Mouse (Mus musculus) liver, embryonic 11.5 days (tissue): ENCODE results near the gene Sbsn. TPM values are rescaled to one million over a fixed set of nuclear protein-coding genes. Genes with fewer than 3 reads are reported as not detected.
"Not testable (repeated sequence)": the region's sequence is repeated elsewhere in the genome, so short reads cannot be mapped to it uniquely, and the experiment has no call there.

Source experiments
- ATAC-seq: fragments of 200-750 bp; cut with Nextera tagmentation; replicated peaks from 2 replicates; pipeline ENCODE4 v1.8.0; 2017; ENCODE audit warnings: moderate number of reproducible peaks, mild to moderate bottlenecking, moderate TSS enrichment, moderate library complexity; ENCODE audit not compliant: low FRiP score
- DNase-seq: peaks from one replicate; pipeline ENCODE4 v3.0.0-alpha.2; 2017; ENCODE audit warnings: low spot score
- H3K27ac ChIP-seq: fragments of 300-500 bp; sonication (generic); 2 replicates; pipeline ENCODE4 v1.5.1; 2014; ENCODE audit warnings: mild to moderate bottlenecking, low read depth, low read length, control low read depth
- H3K27me3 ChIP-seq: fragments of 300-500 bp; sonication (generic); replicated peaks from 2 replicates; pipeline ENCODE4 v1.6.1; 2014; ENCODE audit warnings: low read length, mixed read lengths; ENCODE audit not compliant: control insufficient read depth, insufficient read depth
- H3K36me3 ChIP-seq: fragments of 300-500 bp; sonication (generic); 2 replicates; pipeline ENCODE4 v1.6.1; 2014; ENCODE audit warnings: mild to moderate bottlenecking, low read length, moderate library complexity, mixed read lengths; ENCODE audit not compliant: control insufficient read depth, insufficient read depth
- H3K4me1 ChIP-seq: fragments of 300-500 bp; sonication (generic); replicated peaks from 2 replicates; pipeline ENCODE4 v1.6.1; 2014; ENCODE audit warnings: low read length, mixed read lengths; ENCODE audit not compliant: control insufficient read depth, insufficient read depth
- H3K4me2 ChIP-seq: fragments of 300-500 bp; sonication (generic); 2 replicates; pipeline ENCODE4 v1.6.1; 2014; ENCODE audit warnings: mild to moderate bottlenecking, control low read depth, moderate library complexity
- H3K4me3 ChIP-seq: fragments of 300-500 bp; sonication (generic); 2 replicates; pipeline ENCODE4 v1.5.1; 2014; ENCODE audit warnings: low read depth, low read length, control low read depth
- H3K9ac ChIP-seq: fragments of 300-500 bp; sonication (generic); 2 replicates; pipeline ENCODE4 v1.6.1; 2014; ENCODE audit warnings: low read depth, low read length, control low read depth
- H3K9me3 ChIP-seq: fragments of 300-500 bp; sonication (generic); 2 replicates; pipeline ENCODE4 v1.6.1; 2016; ENCODE audit warnings: low read length, inconsistent platforms, mixed read lengths; ENCODE audit not compliant: control insufficient read depth
- WGBS: fragments of 180-500 bp; shearing (Covaris S2); extraction: QIAGEN DNeasy Blood & Tissue Kit; methylation state at CpG from one replicate; pipeline ENCODE4 v1.1.7; 2014; 5-methylcytosine and 5-hydroxymethylcytosine counted together
- polyA plus RNA-seq: library from polyadenylated mRNA; unstranded; fragments of >200 nt; fragmentation: Nextera tagmentation; extraction: Ambion mirVana; gene quantifications from 2 replicates; pipeline ENCODE4 v1.2.1, GENCODE M21; 2014

Gene Sbsn
- polyA plus RNA-seq, 1 experiment from 2014 or later: 0.07 TPM

DNA sequence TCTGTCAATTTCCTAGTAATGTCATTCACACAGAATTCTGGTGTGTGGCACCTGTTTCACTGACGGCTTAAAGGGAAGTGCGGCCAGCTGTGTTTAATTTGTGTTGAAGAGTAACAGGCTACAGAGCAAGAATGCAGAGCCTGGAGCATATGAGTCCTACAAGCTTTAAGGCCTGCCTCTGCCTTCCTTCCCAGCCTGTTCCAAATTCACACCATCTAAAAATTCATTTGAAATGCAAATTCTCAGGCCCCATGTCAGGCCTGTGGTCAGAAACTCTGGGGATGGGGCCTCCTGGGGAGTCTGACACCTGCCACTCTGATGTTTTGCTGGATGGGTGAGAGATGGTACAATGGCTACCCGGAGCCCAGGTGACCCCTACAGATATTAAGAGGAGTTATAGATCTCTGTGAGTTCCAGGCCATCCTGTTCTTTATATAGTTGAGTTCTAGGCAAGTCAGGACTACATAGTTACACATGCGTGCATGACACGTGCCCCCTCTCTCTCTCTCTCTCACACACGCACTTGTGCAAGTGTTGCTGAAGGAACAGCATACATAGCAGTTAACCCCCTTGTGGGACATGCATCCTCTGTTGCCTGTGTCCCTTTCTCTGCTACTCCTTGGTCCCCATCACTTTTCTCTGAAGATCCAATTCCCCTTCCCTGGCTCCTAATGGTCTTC is 27.9 kb upstream of the Sbsn start:
- Histone ChIP-seq H3K4me1 (peaks cover 8% of the 10 kb centered on the region), H3K36me3 (peaks cover 3% of the 10 kb centered on the region; the same call in 1 of the 2 replicates), H3K9ac (no peak overlapping the region), H3K9me3 (no peaks in the 10 kb centered on the region), H3K4me3 (no peak overlapping the region), H3K4me2 (no peak overlapping the region), H3K27ac (no peak overlapping the region), H3K27me3 (no peaks in the 10 kb centered on the region)
- no peak for DNase-seq
- no peak for ATAC-seq
- 64% methylated on average over 6 of the region's 6 CpGs for WGBS

DNA sequence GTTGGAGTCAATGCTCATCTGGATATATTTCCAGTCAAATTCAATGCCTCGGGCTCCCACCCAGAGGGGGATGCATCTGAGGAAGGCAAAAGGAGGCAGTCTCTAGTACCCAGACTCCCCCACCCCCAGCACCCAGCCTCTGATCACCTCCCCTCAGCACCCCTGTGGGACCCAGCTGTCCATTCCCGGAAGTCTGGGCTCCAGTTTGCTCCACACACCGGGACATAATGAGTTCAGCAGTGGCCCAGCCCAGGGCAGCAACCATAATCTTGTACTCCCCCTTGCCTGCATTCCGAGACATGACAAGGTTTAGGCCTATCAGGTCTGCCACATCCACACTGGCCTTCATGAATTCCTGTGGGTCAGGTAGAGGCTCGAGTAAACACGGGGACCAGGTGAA is 23.1 kb upstream of the Sbsn start:
- peak overlapping the region; percentile 93 for H3K4me2 ChIP-seq
- 71% methylated on average over 6 of the region's 6 CpGs for WGBS
- peak overlapping the region; percentile 92 for H3K9ac ChIP-seq
- H3K27ac ChIP-seq: no peak overlapping the region
- DNase-seq (no peak), ATAC-seq (no peak)
- peaks cover 10% of the 10 kb centered on the region; the same call in 1 of the 2 replicates for H3K36me3 ChIP-seq
- H3K4me1 ChIP-seq: peaks cover 17% of the 10 kb centered on the region
- H3K27me3 ChIP-seq: no peaks in the 10 kb centered on the region
- peak overlapping the region; percentile 89 for H3K4me3 ChIP-seq
- H3K9me3 ChIP-seq: no peaks in the 10 kb centered on the region

DNA sequence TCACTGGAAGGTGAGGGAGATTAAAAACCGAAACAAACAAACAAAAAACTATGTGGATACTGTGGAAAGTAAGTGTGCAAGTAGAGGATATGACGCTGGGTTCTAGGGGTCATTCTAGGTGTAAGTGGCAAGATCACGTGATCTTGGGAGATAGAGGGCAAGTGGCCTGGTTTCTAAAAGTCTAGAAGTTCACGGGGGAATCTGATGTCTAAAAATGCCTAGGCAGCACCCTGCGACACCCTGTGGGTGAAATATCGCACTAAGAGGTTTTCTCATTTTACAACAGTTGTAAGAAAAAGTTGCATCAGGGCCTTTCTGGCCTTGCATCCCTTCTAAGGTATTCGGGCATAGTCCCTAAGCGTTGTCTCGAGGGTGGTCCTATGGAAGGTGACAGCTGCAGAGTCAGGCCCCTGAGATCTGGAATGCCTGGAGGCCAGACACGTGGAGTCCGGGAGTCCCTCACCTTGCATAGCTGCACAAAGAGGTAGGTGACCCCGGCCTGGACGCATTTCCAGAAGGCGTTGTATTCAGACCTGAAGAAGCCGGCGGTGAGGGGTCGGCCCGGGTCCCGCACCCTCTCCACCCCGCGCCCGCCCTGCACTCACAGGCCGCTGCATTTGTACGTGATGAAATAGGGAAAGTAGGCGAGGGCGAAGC is 22.4 kb upstream of the Sbsn start:
- Histone ChIP-seq H3K27ac (peak overlapping the region; percentile 88), H3K27me3 (no peaks in the 10 kb centered on the region), H3K9ac (peak overlapping the region; percentile 92), H3K36me3 (peaks cover 11% of the 10 kb centered on the region; the same call in 1 of the 2 replicates), H3K4me3 (peak overlapping the region; percentile 89), H3K9me3 (no peaks in the 10 kb centered on the region), H3K4me2 (peak overlapping the region; percentile 93), H3K4me1 (peaks cover 15% of the 10 kb centered on the region)
- peak; percentile 46 for ATAC-seq
- DNase-seq: no peak
- WGBS: 7% methylated on average over 26 of the region's 26 CpGs

- Histone ChIP-seq H3K27me3 (no peaks in the 10 kb centered on the region), H3K4me1 (peaks cover 15% of the 10 kb centered on the region), H3K9me3 (no peaks in the 10 kb centered on the region), H3K27ac (peak within 1 kb of the TSS; percentile 88), H3K4me2 (peak within 1 kb of the TSS; percentile 93), H3K36me3 (peaks cover 11% of the 10 kb centered on the region; the same call in 1 of the 2 replicates), H3K4me3 (peak within 1 kb of the TSS; percentile 89), H3K9ac (peak within 1 kb of the TSS; percentile 92)
- ATAC-seq: peak; percentile 97
- DNase-seq: peak; percentile 97
- under 1% methylated on average over 59 of the region's 60 CpGs for WGBS
Observed at GRCm38 (mm10) chr7:30729396-30730063, 21.7 kb upstream of the Sbsn start, which contains the start of gene Tmem147. TSS of gene Tmem147 (minus strand) at chr7:30729540.

DNA sequence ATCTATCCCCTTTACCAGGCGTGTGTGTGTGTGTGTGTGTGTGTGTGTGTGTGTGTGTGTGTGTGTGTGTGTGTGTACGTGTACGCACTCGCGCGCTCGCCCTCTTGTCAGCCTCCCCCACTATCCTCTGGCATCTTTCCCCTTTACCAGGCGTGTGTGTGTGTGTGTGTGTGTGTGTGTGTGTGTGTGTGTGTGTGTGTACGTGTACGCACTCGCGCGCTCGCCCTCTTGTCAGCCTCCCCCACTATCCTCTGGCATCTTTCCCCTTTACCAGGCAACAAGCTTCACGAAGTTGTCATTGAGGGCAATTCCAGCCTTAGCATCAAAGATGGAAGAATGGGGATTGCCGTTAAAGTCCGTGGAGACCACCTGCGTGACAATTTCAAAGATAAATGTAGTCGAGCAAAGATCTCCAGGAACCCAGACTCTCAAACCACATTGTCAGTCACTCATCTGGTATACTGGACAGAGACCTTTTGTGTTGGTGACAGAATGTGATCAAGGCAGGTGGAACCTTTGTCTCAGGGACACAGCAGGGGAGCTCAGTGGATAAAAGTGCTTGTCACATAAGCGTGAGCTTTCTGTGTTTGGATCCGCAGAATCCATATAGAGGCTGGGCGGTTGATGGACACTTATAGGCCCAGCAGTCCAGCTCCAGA is 21.1 kb upstream of the Sbsn start:
- Histone ChIP-seq H3K27ac (peak overlapping the region; percentile 88), H3K9ac (peak overlapping the region; percentile 92), H3K4me1 (peaks cover 15% of the 10 kb centered on the region), H3K4me3 (peak overlapping the region; percentile 89), H3K36me3 (peaks cover 11% of the 10 kb centered on the region; the same call in 1 of the 2 replicates), H3K4me2 (peak overlapping the region; percentile 93)
- H3K27me3 ChIP-seq, H3K9me3 ChIP-seq, DNase-seq, ATAC-seq: not testable (repeated sequence)
- WGBS: 21% methylated on average over 20 of the region's 22 CpGs

GRCm38 (mm10) chr7:30736211-30736610 is 15.1 kb upstream of the Sbsn start:
- 80% methylated on average over 3 of the region's 3 CpGs for WGBS
- Histone ChIP-seq H3K4me3 (no peak overlapping the region), H3K27me3 (no peaks in the 10 kb centered on the region), H3K9ac (no peak overlapping the region), H3K4me1 (no peaks in the 10 kb centered on the region), H3K9me3 (no peaks in the 10 kb centered on the region; the same call in 1 of the 2 replicates), H3K4me2 (no peak overlapping the region), H3K27ac (no peak overlapping the region), H3K36me3 (peaks cover 7% of the 10 kb centered on the region)
- DNase-seq: no peak
- ATAC-seq: no peak

DNA sequence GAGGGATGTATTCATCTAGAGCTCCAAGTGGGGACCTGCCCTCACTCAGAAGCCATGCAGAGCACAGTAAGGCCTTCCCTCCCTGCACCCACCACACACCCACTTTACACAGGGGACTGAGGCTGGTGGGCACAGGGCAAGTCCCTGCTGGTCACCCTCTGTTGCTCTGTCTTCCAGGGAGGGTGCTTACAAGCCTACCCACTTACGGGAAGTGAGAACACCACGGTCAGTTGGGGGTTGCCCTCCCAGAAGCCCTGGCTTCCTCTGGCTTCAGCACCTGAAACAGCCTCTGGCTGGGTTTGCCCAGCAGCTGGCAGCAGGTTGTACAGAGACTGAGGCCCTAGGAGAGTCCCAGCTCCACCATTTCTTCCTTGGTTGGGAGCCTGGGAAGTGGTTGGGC is 8.7 kb upstream of the Sbsn start:
- H3K36me3 ChIP-seq, ATAC-seq, H3K9me3 ChIP-seq, H3K4me2 ChIP-seq, H3K4me3 ChIP-seq, H3K9ac ChIP-seq, H3K4me1 ChIP-seq, H3K27me3 ChIP-seq, DNase-seq, H3K27ac ChIP-seq: not testable (repeated sequence)
- WGBS: 73% methylated on average over 2 of the region's 2 CpGs

DNA sequence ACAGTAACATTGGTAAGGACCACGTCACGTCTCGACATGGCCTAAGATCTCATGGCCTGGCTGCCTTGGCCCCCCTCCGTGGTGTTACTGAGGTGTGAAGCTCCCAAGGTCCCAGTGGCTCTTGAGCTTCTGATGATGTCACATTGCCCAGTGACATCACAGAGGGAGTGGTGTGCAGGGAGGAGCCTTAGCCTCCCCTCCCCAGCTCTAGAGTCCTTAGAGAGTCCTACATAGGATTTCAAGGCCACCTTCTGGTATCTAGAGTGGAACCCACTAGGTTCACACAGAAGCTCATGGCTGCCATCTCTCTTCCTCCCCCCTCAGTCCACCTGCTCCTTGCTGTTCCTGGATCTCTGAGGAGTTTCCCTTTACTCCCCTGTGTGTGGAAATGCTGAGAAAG is 7.7 kb upstream of the Sbsn start, which contains the start of gene Gapdhs:
Gene Gapdhs (minus strand): TSS at position 65 of the 400 bp plus-strand sequence.
- not testable (repeated sequence) for H3K9me3 ChIP-seq, H3K4me2 ChIP-seq, H3K27me3 ChIP-seq, H3K36me3 ChIP-seq, ATAC-seq, H3K9ac ChIP-seq, H3K4me3 ChIP-seq, H3K27ac ChIP-seq, H3K4me1 ChIP-seq, DNase-seq
- WGBS: 80% methylated on average over 1 of the region's 4 CpGs
